Mouse (Mus musculus) heart, embryonic 13.5 days (tissue): ENCODE data around the gene Rfx4. TPM values are rescaled to one million over a fixed set of nuclear protein-coding genes. Genes with fewer than 3 reads are reported as not detected.

Experiments
- ATAC-seq: fragments of 200-750 bp; cut with Nextera tagmentation; 2 replicates; pipeline ENCODE4 v1.8.0; 2017; ENCODE audit warnings: moderate TSS enrichment; ENCODE audit not compliant: insufficient number of reproducible peaks, low FRiP score, low TSS enrichment; ENCODE audit errors: extremely low read depth
- H3K27ac ChIP-seq: fragments of 300-500 bp; sonication (generic); replicated peaks from 2 replicates; pipeline ENCODE4 v1.5.1; 2015; ENCODE audit warnings: moderate library complexity, mild to moderate bottlenecking, inconsistent platforms
- H3K27me3 ChIP-seq: fragments of 300-500 bp; sonication (generic); replicated peaks from 2 replicates; pipeline ENCODE4 v1.6.1; 2015; ENCODE audit warnings: mild to moderate bottlenecking, inconsistent platforms
- H3K36me3 ChIP-seq: fragments of 300-500 bp; sonication (generic); 2 replicates; pipeline ENCODE4 v1.6.1; 2015; ENCODE audit warnings: mild to moderate bottlenecking, inconsistent platforms
- H3K4me1 ChIP-seq: fragments of 300-500 bp; sonication (generic); 2 replicates; pipeline ENCODE4 v1.6.1; 2015; ENCODE audit warnings: inconsistent platforms
- H3K4me2 ChIP-seq: fragments of 300-500 bp; sonication (generic); 2 replicates; pipeline ENCODE4 v1.6.1; 2015; ENCODE audit warnings: inconsistent platforms, mild to moderate bottlenecking, moderate library complexity
- H3K4me3 ChIP-seq: fragments of 300-500 bp; sonication (generic); 2 replicates; pipeline ENCODE4 v1.5.1; 2015; ENCODE audit warnings: moderate library complexity, mild to moderate bottlenecking, inconsistent platforms
- H3K9ac ChIP-seq: fragments of 300-500 bp; sonication (generic); 2 replicates; pipeline ENCODE4 v1.6.1; 2015; ENCODE audit warnings: inconsistent platforms, mild to moderate bottlenecking, moderate library complexity
- H3K9me3 ChIP-seq: fragments of 300-500 bp; sonication (generic); 2 replicates; pipeline ENCODE4 v1.6.1; 2016; ENCODE audit warnings: inconsistent platforms
- WGBS: fragments of 180-500 bp; shearing (Covaris S2); methylation state at CpG from one replicate; pipeline ENCODE4 v1.1.7; 2015; ENCODE audit warnings: mixed read lengths; 5-methylcytosine and 5-hydroxymethylcytosine counted together
- polyA plus RNA-seq: library from polyadenylated mRNA; unstranded; fragments of >200 nt; fragmentation: Nextera tagmentation; extraction: Ambion mirVana; gene quantifications from 2 replicates; pipeline ENCODE4 v1.2.1, GENCODE M21; 2015

The Rfx4 gene
- polyA plus RNA-seq, 1 experiment from 2014 or later = not detected

DNA sequence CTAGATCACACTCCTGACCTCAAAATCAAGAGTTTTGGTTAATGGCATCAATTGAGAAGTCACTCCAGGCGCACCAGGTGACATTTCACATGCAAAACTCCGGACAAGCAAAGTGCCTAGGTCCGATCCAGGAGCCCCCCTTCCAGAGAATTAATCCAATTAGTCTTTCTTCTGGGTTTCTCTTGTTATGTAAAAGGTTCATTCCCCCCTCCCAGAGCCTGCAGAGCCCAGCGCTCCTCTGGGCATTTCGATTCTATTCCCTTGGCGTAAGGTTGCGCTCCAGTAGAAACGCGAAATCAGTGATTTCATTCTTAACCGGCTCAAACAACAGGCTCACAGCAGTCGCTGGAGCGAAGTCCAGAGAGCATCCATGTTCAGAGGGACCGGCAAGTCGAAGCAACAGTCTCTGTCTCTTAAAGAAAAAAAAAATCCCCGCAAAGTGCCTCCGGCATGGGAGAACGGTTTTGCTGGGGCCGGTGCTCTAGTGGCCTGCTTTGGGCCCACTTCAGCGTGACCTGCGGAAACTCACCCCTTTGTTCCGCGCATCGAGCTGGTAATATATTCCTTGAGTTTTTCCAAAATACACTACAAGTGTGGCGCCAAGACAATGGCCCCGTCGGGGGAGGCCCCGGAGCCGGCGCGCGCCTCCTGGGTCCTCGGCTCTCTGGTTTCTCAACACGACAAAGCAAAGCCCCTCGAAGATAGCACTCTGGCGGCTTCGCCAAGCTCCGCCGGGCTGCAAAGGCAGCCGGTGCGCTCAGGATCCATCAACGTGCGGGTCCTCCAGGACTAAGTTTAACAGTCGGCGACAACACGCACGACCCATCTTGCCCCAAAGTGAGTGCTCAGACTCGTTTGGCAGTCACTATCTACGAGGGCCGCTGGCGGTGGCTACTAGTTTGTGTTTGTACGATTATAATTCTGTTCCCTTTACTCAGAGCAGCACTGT, 2.9 kb downstream of the Rfx4 start:
- no peak overlapping the region for H3K27ac ChIP-seq
- WGBS = 3% methylated on average over 51 of the region's 51 CpGs
- no peak for ATAC-seq
- H3K9me3 ChIP-seq = no peaks in the 10 kb centered on the region
- H3K4me3 ChIP-seq = peak overlapping the region; percentile 51
- peaks cover 53% of the 10 kb centered on the region for H3K4me1 ChIP-seq
- no peak overlapping the region for H3K9ac ChIP-seq
- no peaks in the 10 kb centered on the region for H3K36me3 ChIP-seq
- peak overlapping the region; percentile 78 for H3K4me2 ChIP-seq
- peaks cover 100% of the 10 kb centered on the region for H3K27me3 ChIP-seq

DNA sequence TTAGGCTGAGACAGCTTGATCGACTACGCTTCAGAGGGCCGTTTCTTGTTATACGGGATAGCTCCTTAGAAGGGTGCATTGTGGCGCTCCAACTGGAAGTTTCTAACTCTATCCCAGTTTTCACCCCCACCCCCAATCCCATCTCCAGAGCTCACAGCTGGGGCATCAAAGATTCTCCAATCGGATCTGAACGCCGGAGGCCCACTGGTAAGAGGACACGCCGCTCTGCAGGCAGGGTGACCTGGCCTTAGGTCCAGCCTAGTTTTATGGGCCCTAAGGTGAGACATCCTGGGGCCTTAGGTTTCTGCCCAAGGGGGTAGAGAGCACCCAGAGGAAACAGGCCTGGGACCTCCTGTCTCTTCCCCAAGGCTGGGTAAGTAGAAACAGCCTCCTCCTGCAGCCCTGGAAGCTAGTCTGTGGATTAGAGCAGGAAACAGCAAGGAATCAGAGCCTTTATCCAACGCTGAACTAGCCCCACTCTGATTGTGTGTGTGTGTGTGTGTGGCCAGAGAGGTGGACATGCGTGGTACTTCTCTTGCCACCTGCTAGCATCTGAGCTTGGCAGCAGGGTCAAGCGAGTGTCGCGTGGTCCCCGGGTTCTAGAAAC, 3.8 kb downstream of the Rfx4 start:
- Histone ChIP-seq H3K36me3 (no peaks in the 10 kb centered on the region), H3K4me2 (peak overlapping the region; percentile 78), H3K27me3 (peaks cover 100% of the 10 kb centered on the region), H3K27ac (no peak overlapping the region), H3K4me3 (peak overlapping the region; percentile 51), H3K4me1 (peaks cover 49% of the 10 kb centered on the region), H3K9me3 (no peaks in the 10 kb centered on the region), H3K9ac (peak overlapping the region; percentile 64; the same call in 1 of the 2 replicates)
- no peak for ATAC-seq
- WGBS = 8% methylated on average over 16 of the region's 16 CpGs

GRCm38 (mm10) chr10:84760118-84761111, 4.6 kb downstream of the Rfx4 start:
- Histone ChIP-seq H3K36me3 (no peaks in the 10 kb centered on the region), H3K4me1 (peaks cover 41% of the 10 kb centered on the region), H3K9ac (peak overlapping the region; percentile 64), H3K9me3 (no peaks in the 10 kb centered on the region), H3K27me3 (peaks cover 99% of the 10 kb centered on the region), H3K4me2 (peak overlapping the region; percentile 78), H3K4me3 (peak overlapping the region; percentile 51), H3K27ac (no peak overlapping the region)
- 5% methylated on average over 46 of the region's 46 CpGs for WGBS
- no peak for ATAC-seq

GRCm38 (mm10) chr10:84768766-84769165, 12.9 kb downstream of the Rfx4 start:
- no peaks in the 10 kb centered on the region for H3K9me3 ChIP-seq
- no peak for ATAC-seq
- no peak overlapping the region for H3K27ac ChIP-seq
- H3K4me3 ChIP-seq = no peak overlapping the region
- peaks cover 53% of the 10 kb centered on the region for H3K27me3 ChIP-seq
- no peaks in the 10 kb centered on the region for H3K36me3 ChIP-seq
- H3K9ac ChIP-seq = no peak overlapping the region
- H3K4me1 ChIP-seq = peaks cover 17% of the 10 kb centered on the region
- H3K4me2 ChIP-seq = no peak overlapping the region
- WGBS = 65% methylated on average over 10 of the region's 10 CpGs

- H3K4me2 ChIP-seq = no peak overlapping the region
Observed at GRCm38 (mm10) chr10:84772380-84773130, 16.7 kb downstream of the Rfx4 start.

GRCm38 (mm10) chr10:84773889-84774288, 18.0 kb downstream of the Rfx4 start:
- ATAC-seq = no peak
- no peak overlapping the region for H3K27ac ChIP-seq
- no peak overlapping the region for H3K4me3 ChIP-seq
- H3K4me2 ChIP-seq = no peak overlapping the region
- no peaks in the 10 kb centered on the region for H3K9me3 ChIP-seq
- peaks cover 35% of the 10 kb centered on the region for H3K4me1 ChIP-seq
- H3K36me3 ChIP-seq = no peaks in the 10 kb centered on the region
- peaks cover 6% of the 10 kb centered on the region; the same call in 1 of the 2 replicates for H3K27me3 ChIP-seq
- WGBS = 80% methylated on average over 4 of the region's 4 CpGs
- no peak overlapping the region for H3K9ac ChIP-seq

More at GRCm38 (mm10) chr10:84772380-84773130, 16.7 kb downstream of the Rfx4 start:
- Histone ChIP-seq H3K4me3 (no peak overlapping the region), H3K9me3 (no peaks in the 10 kb centered on the region), H3K4me1 (peaks cover 35% of the 10 kb centered on the region), H3K27me3 (peaks cover 19% of the 10 kb centered on the region), H3K9ac (no peak overlapping the region), H3K27ac (peak overlapping the region; percentile 62), H3K36me3 (no peaks in the 10 kb centered on the region)
- WGBS = 40% methylated on average over 4 of the region's 4 CpGs
- no peak for ATAC-seq

DNA sequence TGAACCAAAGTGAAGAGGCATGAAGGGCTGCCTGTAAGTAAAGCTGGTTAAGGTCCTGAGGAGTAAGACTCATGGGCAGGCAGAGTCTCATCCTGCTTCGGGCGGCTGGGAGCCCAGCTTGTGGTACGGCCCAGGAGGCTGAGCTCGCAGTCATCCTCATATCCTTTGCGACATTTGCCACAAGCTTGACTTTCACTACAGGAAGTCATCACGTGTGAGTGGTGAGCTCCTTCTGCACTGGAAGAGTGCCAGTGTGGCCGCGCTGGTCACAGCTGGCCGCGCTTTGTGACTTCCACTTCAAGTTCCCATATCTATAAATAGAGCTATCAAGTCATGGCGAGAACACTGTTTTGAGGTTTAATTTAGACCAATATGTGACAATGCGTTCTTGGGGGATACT, 18.7 kb downstream of the Rfx4 start:
- Histone ChIP-seq H3K27ac (peak overlapping the region; percentile 37; the same call in 1 of the 2 replicates), H3K36me3 (no peaks in the 10 kb centered on the region), H3K4me3 (no peak overlapping the region), H3K4me2 (peak overlapping the region; percentile 30), H3K27me3 (peaks cover 3% of the 10 kb centered on the region; the same call in 1 of the 2 replicates), H3K9me3 (no peaks in the 10 kb centered on the region), H3K4me1 (peaks cover 35% of the 10 kb centered on the region), H3K9ac (no peak overlapping the region)
- WGBS = 37% methylated on average over 12 of the region's 12 CpGs
- ATAC-seq = 0 out of 2 replicates have a peak, but pooled peaks have one; percentile 25

DNA sequence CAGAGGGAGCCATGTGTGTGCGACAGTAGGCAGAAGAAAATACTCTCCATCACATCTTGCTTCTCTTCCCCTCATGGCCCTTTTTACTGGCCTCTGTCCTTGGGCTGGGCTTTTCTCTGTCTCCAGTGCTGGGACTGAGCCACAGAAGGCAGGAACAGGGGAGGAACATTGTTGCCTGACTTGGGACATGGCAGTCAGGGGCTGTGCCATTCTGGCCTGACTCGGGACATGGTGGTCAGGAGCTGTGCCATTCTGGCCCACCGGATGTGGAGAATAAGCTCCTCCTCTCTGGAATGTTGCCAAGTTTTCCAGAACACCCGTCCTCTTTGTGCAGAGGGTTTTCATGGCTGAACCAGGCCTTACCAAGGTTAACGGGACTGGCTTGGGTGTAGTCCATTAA, 21.2 kb downstream of the Rfx4 start:
- Histone ChIP-seq H3K27me3 (0 out of 2 replicates have a peak, but pooled peaks cover 6% of the 10 kb centered on the region), H3K4me3 (no peak overlapping the region), H3K4me1 (peaks cover 35% of the 10 kb centered on the region), H3K9ac (no peak overlapping the region), H3K36me3 (no peaks in the 10 kb centered on the region), H3K27ac (no peak overlapping the region), H3K4me2 (no peak overlapping the region), H3K9me3 (no peaks in the 10 kb centered on the region)
- WGBS = 68% methylated on average over 5 of the region's 5 CpGs
- no peak for ATAC-seq

DNA sequence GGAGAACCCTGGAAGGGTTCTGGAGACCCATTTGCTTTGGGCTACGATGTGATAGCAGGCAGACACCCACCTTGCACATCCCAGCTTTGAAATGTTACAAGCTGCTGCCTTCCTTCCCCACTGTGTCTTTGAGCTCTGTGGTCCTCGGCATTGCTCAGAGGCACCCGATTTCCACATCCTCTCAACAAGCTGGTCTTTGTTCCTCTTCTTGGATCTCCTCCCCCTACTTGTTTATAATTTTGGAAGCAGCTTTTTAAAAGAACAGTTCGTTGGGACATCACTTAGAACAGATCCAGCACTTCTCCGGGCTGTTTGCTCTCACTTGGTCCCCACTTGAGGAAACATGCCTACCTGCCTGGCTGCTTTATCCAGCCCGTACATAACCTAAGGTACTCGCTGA, 22.1 kb downstream of the Rfx4 start:
- 0 out of 2 replicates have a peak, but pooled peaks cover 6% of the 10 kb centered on the region for H3K27me3 ChIP-seq
- no peak overlapping the region for H3K4me3 ChIP-seq
- ATAC-seq = no peak
- H3K27ac ChIP-seq = no peak overlapping the region
- no peaks in the 10 kb centered on the region for H3K36me3 ChIP-seq
- no peak overlapping the region for H3K9ac ChIP-seq
- H3K4me2 ChIP-seq = no peak overlapping the region
- peaks cover 26% of the 10 kb centered on the region for H3K4me1 ChIP-seq
- WGBS = 66% methylated on average over 7 of the region's 7 CpGs
- no peaks in the 10 kb centered on the region for H3K9me3 ChIP-seq

DNA sequence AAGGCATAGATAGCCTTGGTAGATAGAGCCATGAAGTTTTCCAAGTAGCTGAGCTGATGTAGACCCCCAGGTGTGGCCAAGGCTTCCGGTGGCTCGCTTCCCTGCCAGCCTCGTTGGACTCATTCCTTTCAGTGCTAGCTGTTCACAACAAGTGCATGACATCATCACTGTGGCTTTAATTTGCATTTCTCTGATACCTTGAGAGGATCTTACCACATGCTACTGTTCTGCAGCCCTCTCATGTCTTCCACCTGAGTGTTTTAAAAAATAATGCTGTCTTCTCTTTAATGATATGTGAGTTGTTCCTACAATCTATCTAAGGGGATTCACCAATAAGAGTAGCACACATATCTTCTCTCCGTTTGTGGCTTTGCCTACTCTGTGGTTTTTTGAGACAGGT, 25.0 kb downstream of the Rfx4 start:
- H3K4me2 ChIP-seq = no peak overlapping the region
- WGBS = 67% methylated on average over 4 of the region's 4 CpGs
- H3K4me1 ChIP-seq = no peaks in the 10 kb centered on the region
- H3K27me3 ChIP-seq = 0 out of 2 replicates have a peak, but pooled peaks cover 6% of the 10 kb centered on the region
- no peak overlapping the region for H3K27ac ChIP-seq
- no peak for ATAC-seq
- H3K9ac ChIP-seq = no peak overlapping the region
- H3K4me3 ChIP-seq = no peak overlapping the region
- H3K9me3 ChIP-seq = no peaks in the 10 kb centered on the region
- no peaks in the 10 kb centered on the region for H3K36me3 ChIP-seq
